Mouse (Mus musculus): ENCODE data around the gene Togaram1.
A peak's percentile ranks its signal among the peaks of the same experiment; 100 is the strongest.

Togaram1 gene

DNA sequence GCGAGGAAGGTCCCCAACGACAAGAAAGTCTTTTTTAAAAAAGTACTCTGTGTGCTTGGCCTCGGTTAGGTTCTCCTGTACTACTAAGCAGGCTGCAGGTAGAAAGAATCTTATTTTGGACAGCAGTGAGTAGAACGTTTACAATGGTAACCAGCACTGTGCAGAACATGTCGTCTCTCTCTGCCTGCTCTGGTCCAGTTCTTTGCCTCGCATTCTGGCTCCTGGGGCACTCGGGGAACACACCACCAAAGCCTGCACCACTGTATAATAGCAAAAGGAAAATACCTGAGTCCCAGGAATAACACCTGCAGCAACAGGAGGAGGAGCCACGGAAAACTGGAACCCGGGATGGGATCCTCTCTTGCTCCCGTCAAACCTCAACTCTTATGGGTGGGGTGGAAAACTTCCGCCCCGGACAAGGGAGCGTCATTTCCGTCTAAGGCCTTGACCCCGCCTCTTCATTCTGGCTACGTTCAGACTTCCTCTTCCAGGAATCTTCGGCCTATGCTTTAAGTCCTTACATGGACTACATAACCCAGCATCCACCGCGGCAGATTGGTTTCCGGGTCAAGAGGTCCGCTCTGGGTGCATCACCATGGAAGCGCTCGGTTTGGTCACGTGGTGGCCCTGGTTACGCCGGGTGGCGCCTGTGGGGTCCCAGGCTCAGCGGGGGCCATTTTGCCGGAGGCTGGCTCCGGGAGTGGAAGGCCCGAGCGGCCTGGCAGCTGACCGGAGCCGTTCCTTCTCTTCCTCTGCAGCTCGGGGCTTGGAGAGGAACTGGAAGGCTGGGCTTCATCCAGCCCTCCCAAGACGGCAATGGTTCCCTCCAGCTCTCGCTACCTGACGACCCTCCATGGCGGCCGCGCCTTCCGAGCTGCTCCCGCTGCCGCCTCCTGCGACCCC, at the start of gene Togaram1, which contains the start of gene Klhl28:
Togaram1 (plus strand) TSS at position 681 of the 903 bp plus-strand sequence.
Klhl28 (minus strand) TSS at position 411 of the 903 bp plus-strand sequence.
- peak; percentile 99 for DNase-seq (ENCODE audit: low read depth, low spot score)

DNA sequence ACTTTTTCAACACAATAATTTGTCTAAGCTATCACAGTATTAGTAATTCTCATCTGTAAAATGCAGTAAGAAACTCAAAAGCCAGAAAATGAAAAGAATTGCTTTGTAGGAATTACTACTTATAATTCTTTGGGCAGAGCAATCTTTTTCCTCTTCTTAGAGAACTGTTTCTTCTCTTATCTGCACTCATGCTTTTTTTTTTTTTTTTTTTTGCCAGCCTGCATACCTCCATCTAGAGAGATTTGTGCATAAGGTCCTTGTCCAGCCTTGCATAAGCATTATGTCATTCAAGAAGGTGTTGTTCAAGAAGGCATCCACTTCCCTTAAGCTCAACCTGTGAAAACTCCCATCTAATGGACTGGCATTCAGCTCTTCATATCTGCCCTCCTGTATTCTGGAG, 48.9 kb upstream of the Togaram1 start:
- DNase-seq (ENCODE audit: low read depth, low spot score) = no peak

DNA sequence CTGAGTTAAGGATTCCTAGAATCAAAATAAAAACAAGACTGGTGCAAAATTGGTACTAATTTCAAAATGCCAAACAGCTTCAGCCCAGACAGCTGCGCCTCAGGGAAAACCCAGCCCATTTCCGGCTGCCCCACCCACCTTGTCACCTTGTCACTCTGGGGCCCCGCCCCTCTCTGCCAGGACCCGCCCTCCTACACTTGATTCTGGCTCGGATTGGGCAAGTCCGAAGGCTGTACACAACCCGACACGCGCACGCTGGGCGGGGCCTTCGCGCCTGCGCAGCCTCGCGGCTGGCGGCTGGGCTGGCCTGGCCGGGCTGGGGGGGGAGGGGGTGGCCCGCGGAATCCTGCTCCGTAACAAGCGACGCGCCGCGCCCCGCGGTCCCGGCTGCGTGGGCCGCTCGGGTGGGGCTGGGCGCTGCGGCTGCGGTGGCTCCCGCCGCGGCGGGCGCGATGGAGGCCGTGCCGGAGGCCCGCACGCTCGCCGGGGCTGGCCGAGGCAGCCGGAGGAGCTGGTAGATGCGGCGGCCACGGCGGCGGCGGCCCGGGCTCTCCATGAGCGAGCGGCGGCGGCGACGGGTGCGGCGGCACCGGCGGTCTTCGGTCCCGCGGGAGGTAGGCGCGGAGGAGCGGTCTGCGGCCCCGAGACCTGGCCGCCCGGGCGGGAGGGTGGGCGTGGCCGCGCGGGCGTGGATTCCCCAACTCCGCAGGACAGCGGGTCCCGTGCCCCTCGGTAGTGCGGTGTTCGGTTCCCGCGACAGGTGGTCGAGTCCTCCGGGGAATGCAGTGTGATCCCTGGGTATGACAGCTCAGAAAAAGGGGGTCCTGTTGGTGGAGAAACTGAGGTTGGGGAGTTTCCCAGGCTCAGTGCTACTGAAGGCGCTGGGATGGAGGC, 47.8 kb upstream of the Togaram1 start, which contains the start of gene Gm527:
Gm527 (plus strand) TSS at position 329 of the 894 bp plus-strand sequence.
- peak; percentile 95 for DNase-seq (ENCODE audit: low read depth, low spot score)

DNA sequence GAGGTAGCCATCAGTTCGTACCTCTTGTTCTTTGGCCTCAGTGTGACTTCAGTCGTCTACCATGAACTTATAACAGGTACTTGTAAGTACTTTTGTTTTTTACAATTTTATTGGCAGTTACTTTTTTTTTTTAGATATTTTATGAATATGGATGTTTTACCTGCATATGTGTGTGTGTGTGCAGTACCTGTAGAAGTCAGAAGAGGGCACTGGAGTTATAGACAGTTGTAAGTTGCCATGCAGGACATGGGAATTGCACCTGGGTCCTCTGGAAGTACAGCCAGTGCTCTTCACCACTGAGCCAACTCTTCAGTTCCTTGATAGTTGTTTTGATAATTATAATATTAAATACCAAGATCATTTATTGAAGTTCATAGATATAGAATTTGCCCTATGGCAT, 28.1 kb upstream of the Togaram1 start:
- no peak for DNase-seq (ENCODE audit: low read depth, low spot score)

DNA sequence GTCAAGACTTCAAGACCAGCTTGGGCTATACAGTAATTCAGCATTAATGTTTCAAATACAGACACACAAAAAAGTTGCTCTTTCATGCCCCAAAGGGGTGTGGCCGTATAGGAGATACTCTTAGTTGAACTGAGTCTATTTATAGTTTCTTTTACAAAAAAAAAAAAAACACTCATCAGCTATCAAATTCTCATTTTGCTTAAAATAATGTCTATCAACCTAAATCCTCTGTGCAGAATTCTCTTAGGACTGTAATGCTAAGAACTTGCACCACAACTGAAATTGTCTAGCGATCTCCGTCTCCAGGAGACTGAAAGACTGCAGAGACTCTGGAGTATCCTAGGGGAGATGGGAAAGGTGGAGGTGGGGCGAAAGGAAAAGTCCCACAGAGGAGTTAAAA, 1.0 kb upstream of the Togaram1 start:
- no peak for DNase-seq (ENCODE audit: low read depth, low spot score)

DNA sequence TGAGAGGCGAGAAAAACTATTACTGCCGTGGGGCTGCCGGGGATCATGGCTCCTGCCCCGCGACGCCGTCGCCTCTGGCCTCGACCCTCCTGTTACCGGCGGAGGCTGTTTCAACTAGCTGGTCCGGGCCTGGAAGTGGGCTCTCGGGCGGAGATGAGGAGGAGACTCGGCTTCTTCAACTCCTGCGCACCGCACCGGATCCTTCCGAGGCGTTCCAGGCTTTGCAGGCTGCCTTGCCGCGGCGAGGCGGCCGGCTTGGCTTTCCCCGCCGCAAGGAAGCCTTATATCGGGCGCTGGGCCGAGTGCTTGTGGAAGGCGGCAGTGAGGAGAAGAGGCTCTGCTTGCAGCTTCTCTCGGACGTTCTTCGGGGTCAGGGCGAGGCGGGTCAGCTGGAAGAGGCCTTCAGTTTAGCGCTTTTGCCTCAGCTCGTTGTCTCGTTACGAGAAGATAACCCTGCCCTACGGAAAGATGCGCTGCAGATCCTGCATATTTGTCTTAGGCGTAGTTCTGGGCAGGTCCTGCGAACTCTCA, 562 bp downstream of the Togaram1 start:
- DNase-seq (ENCODE audit: low read depth, low spot score) = peak; percentile 16

DNA sequence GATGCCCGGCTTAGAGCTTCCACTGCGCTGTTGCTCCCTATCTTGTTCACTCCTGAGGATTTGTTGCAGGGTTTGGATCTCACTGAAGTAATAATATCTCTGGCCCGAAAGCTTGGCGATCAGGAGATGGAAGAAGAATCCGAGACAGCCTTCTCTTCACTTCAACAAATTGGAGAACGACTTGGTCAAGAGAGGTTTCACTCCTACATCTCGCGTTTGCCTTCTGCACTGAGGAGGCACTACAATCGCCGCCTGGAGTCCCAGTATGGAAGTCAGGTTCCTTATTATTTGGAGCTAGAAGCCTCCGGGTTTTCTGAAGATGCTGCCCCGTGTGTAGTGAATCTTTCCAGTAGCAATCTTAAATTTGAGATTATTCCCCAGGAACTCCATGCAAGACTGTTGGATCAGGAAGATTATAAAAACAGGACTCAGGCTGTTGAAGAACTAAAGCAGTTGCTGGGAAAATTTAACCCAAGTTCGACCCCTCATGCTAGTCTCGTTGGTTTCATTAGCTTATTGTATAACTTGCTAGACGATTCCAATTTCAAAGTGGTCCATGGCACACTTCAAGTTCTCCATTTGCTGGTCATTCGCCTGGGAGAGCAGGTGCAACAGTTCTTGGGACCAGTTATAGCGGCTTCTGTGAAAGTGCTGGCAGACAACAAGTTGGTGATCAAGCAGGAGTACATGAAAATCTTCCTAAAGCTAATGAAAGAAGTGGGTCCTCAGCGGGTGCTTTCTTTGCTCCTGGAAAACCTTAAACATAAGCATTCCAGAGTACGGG, 1.2 kb downstream of the Togaram1 start:
- DNase-seq (ENCODE audit: low read depth, low spot score) = no peak

DNA sequence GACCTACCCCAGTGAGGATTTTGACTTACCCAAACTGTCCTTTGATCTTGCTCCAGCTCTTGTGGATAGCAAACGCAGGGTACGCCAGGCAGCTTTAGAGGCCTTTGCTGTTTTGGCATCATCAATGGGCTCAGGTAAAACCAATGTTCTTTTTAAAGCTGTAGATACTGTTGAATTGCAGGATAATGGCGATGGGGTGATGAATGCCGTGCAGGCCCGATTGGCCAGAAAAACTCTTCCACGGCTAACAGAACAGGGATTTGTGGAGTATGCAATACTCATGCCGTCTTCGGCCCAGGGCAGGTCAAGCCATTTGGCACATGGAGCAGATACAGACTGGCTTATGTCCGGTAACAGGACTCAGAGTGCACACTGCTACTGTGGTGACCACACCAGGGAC, 1.9 kb downstream of the Togaram1 start:
- DNase-seq (ENCODE audit: low read depth, low spot score) = no peak

DNA sequence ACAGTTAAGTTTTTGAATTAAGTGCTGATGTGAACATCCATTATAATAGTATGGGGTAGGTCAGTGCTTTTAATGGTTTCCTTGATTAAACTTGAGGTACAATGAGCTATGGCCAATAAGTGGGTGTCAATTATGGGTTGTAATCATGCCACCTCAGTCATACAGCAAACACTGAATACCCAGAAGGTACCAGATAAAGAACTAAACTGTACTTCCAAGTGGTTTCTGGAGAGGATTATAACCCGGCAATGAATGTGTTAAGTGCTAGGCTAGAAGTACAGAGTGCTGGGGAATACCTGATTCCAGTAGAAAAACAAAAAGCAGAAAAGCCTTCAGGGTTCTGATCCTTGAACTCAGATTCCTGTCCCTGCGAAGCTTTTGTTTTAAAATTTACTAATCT, 2.5 kb downstream of the Togaram1 start:
- no peak for DNase-seq (ENCODE audit: low read depth, low spot score)

DNA sequence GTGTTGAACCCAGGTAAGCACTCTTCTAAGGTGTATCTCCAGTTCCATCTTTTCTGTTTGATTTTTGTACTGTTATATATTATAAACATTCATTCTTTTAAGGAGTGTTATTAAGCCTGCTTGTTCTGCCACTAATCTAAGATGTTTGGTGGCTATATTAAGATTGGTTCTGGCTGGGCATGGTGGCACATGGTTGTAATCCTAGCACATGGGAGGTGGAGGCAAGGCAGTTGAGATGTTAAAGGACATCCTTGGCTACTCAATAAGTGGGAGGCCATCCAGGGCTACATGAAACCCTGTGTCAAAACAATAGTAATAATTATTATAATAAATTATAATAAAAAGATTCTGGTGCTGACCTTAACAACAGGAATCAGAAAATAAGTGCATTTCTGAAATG, 5.8 kb downstream of the Togaram1 start:
- DNase-seq (ENCODE audit: low read depth, low spot score) = no peak

DNA sequence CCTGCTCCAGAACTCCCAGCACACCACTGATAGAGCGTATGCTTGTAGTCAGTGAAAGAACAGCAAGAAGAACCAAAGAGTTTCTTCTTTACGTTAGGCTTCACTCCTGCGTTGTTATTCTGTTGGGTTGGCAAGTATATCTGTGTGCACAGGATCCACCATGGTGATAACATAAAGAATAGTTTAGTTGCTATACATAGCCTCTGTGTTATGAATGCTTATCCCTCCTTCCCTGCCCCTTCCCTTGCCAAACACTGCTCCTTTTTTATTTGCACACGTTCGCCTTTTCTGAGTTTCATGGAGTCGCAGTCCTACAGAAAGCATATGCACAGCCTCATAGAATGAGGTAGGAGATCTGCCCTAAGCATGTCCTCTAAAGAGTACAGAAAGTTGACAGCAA, 6.5 kb downstream of the Togaram1 start:
- no peak for DNase-seq (ENCODE audit: low read depth, low spot score)

DNA sequence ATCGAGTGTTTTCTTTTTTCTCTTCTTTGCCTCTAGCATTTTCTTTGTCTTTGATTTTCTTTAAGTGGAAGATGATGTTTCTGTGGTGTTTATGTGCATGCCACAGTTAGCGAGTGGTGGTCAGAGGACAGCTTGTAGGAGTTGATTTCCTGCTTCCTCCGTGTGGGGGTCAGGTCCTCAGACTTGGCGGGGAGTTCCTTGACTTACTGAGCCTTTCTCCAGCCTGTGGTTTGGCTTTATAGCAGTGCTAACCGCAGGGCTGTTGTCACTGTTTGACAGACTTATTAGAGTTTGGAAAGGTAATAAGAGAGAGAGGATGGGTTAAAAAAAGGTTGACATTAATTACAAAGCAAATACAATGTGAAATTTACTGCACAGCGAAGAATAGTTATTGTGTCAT, 10.0 kb downstream of the Togaram1 start:
- no peak for DNase-seq (ENCODE audit: low read depth, low spot score)

DNA sequence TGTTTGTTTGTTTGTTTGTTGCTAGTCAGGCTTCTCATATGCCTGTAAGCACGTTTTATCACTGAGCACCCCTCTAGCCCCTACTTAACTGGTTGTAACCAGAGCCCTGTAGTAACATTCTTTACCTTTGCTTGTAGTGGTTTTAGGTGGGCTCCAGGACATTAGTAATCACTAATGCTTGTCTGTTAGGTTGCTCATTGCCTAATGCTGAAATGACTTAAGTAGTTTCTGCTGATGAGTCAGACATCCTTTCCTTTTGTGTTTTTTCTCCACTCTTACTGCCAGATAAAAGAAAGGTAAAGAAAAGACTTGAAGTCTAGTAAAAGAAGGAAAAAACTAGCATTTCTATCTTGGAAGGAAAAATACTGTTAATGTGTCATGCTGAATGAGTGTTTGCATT, 10.6 kb downstream of the Togaram1 start:
- DNase-seq (ENCODE audit: low read depth, low spot score) = no peak

DNA sequence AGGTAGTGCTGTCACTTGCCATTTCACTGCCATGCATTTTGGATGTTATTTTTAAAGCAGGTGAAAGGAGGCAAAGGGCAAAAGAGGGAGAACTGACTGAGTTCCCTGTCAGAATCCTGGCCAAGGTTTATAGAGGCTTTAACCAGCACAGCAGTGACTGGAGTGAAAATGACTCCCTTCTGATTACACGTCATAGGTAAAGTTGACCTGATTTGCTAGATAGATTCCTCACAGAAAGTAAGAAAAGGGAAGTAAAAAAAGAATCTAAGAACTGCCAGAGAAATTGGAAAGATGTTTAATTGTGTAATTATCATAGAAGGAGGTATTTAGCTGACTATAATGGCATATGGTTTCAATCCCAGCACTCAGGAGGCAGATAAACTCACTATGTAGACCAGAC, 11.9 kb downstream of the Togaram1 start:
- DNase-seq (ENCODE audit: low read depth, low spot score) = no peak

DNA sequence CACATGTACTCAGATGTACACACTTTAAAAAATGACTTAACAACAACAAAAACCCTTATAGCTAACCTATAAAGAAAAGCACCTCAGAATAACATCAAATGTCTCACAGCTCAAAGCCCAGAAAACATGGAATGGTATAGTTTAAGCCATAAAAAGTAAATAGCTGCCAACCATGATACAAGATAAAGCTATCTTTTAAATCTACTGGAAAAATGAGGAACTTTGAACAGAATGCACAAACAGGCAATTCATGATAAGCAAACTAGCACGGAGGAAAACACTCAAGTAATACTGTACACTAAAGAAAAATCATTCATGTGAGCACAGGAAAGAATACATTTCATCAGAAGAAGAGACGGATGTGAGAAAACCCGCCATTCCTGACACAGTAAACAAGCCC, 42.1 kb downstream of the Togaram1 start:
- no peak for DNase-seq (ENCODE audit: low read depth, low spot score)

DNA sequence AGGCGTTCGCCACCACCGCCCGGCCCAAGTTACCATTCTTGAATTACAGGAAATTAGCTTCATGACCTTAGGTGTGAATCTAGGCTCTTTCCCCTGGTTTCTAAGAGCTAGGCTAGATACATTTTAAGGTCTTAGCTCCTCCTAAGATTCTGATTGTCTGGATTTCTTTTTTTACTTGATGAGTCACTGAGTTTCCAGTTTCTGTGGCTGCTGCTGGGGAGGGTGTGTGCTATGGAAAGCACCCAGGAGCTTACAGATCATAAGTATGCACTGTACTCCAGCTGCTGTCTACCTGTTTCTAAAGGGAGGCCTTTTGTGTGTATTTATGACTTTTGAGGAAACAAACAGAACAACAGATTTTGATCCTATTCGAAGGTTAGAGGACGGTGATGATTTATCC, 57.2 kb downstream of the Togaram1 start:
- DNase-seq (ENCODE audit: low read depth, low spot score) = no peak

DNA sequence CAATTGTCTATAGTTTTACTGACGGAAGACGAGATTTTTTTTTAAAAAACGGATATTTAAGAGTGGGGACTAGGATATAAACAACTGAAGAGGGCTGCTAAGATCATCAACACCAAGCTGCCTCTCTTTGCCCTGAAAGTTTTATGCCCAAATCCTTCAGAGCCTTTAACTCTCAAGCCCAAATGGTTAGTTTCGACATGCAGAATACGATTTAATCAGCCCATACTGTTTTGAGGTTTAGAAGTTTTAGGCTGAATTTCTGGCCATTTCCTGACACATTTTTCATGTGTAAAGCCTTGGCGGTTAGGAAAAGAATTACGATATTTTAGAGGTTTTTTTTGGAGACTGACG, 70.2 kb downstream of the Togaram1 start:
- no peak for DNase-seq (ENCODE audit: low read depth, low spot score)

DNA sequence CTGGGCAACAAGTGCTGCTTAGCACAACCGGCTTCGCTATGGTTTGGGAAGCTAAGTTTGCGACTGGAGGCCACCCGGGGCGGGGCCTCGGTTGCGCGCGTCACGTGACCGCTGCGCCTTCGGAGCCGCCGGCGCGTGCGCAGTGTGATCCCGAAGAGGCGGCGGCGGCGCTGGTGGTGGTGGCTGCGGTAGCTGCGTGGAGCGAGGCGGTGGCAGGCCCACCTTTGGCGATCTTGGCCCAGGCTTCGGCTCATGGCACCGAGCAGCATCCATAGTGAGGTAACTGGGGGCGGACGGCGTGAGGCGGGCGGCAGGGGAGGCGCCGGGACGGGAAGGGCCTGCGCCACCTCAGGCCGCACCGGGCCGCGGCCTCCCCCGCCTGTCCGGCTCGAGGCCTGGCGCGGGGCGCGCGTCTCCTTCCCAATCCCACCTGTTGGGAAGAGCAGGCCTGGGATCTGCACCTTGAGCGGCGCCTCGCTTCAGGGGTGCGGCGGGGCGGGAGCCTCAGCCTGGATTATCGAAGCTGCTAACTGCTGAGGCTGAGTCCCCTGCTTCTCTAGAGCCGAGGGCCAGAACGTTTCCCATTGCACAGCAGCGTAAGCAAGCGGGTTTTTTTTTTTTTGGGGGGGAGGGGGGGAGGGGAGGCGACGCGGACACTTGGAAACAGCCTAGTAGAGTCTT, 70.7 kb downstream of the Togaram1 start, which contains the start of gene Prpf39:
Prpf39 (plus strand) TSS at position 144 of the 681 bp plus-strand sequence.
- peak; percentile 73 for DNase-seq (ENCODE audit: low read depth, low spot score)

DNA sequence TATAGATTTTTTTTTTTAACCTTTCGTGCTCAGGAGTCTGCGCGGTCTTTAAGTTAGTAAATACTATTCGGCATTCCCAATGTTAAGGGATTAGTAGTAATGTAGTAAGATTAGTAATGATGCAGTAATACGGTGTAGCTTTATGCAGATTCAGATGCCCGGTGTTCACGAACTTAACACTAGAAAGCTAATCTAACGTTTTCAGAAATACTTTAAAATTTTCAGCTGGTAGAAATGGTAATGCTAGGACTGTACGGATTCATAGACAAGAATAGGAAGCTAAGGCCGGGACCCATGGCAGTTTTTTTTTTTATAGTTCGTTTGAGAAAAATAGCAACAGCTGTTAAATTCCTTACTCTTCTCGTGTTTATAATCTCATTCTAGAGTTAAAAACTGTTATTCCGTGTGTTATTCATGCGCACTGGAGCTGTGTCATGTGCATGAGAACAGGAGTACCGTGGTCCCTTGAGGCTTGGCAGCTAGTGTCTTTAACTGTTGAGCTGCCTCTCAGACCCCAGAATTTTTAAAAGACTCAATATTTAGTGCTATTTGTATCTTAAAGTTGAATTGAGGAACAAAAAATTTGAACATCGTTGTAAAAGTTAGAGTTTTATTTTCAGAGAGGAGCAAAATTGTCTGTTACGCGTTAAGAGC, 71.4 kb downstream of the Togaram1 start:
- DNase-seq (ENCODE audit: low read depth, low spot score) = peak; percentile 16

DNA sequence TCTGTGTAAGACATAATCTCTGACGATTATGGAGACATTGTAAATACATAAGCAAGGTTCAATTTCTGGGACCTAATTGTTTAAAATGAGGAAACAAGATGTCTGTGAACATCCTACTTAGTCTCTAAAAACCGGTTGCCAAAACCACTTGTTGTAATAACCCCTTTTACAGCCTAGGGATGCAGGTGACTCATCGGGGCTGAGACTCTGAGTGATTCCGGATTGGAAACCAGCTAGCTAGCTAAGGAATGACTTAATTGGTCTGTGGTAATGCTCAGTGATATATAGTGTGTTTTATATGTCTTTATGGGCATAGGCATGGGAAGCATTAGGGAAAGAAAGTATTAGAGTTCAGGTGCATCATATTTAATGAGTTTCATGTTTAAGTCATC, 71.9 kb downstream of the Togaram1 start:
- DNase-seq (ENCODE audit: low read depth, low spot score) = no peak

All from retina, postnatal 7 days (tissue).